Comparison of ENCODE assay signal across 26 mouse cellular contexts in genomic region chr14:18297441-18297840, GRCm38 (mm10). TPM values are rescaled to one million over a fixed set of nuclear protein-coding genes. Genes with fewer than 3 reads are reported as not detected.
DNase-seq lines count a peak whose midpoint lies in the region; ATAC-seq lines count a peak whose summit lies in the region.
"Had no signal": no experiment of that assay in that cellular context is flagged by ENCODE, and none has a peak within 500 bp of the region (broad histone marks: within the 10 kb centered on the region; RNA-seq: fewer than 3 reads in every experiment).

No protein-coding gene starts in this region.

- H3K36me3 ChIP-seq in hindbrain, embryonic 16.5 days (ENCODE audit: control insufficient read depth, insufficient read depth, low read length) = no peaks in the 10 kb centered on the region
- H3K36me3 ChIP-seq in hindbrain, embryonic 10.5 days = peaks cover 7% of the 10 kb centered on the region; the same call in 1 of the 2 replicates
- H3K36me3 ChIP-seq: forebrain, embryonic 12.5 days; forebrain, embryonic 15.5 days; hindbrain, embryonic 13.5 days had no signal

- H3K9ac ChIP-seq in hindbrain, embryonic 16.5 days (ENCODE audit: low read depth, low read length) = no peak overlapping the region
- H3K9ac ChIP-seq: embryonic facial prominence, embryonic 13.5 days; forebrain, embryonic 12.5 days; forebrain, embryonic 15.5 days; hindbrain, embryonic 13.5 days had no signal

- no peak overlapping the region for H3K27ac ChIP-seq in hindbrain, embryonic 16.5 days (ENCODE audit: low read depth, low read length)
- no peak overlapping the region for H3K27ac ChIP-seq in hindbrain, embryonic 10.5 days
- H3K27ac ChIP-seq: embryonic facial prominence, embryonic 10.5 days; embryonic facial prominence, embryonic 13.5 days; forebrain, embryonic 12.5 days; forebrain, embryonic 15.5 days; hindbrain, embryonic 13.5 days; hindbrain, postnatal 0 days had no signal

- H3K4me3 ChIP-seq in hindbrain, embryonic 16.5 days (ENCODE audit: low read length) = no peak overlapping the region
- H3K4me3 ChIP-seq in hindbrain, embryonic 10.5 days = no peak overlapping the region
- H3K4me3 ChIP-seq: embryonic facial prominence, embryonic 10.5 days; embryonic facial prominence, embryonic 13.5 days; erythroblast, embryonic 14.5 days; forebrain, embryonic 12.5 days; forebrain, embryonic 15.5 days; hindbrain, embryonic 13.5 days had no signal

- 0 out of 2 replicates have a peak, but pooled peaks have one; percentile 17 for ATAC-seq in hindbrain, embryonic 16.5 days
- ATAC-seq in common myeloid progenitor, adult 5-6 weeks (replicated peaks; ENCODE audit: low read depth, poor library complexity, severe bottlenecking) = peak; percentile 53
- peak; percentile 58 for ATAC-seq in megakaryocyte progenitor cell, adult 5-6 weeks (replicated peaks; ENCODE audit: poor library complexity)
- ATAC-seq: CD4-positive, CD25-positive, alpha-beta regulatory T cell, adult 4 months; forebrain, embryonic 15.5 days; hindbrain, postnatal 0 days; inflammation-experienced regulatory T-cells, adult 6 months; intestine, embryonic 16.5 days; Patski had no signal

- WGBS in hindbrain, embryonic 16.5 days = 89% methylated on average over 2 of the region's 2 CpGs
- 91% methylated on average over 2 of the region's 2 CpGs for WGBS in hindbrain, embryonic 10.5 days

- H3K4me1 ChIP-seq in hindbrain, embryonic 16.5 days (ENCODE audit: control insufficient read depth, insufficient read depth, low read depth, low read length) = no peaks in the 10 kb centered on the region; the same call in 1 of the 2 replicates
- no peaks in the 10 kb centered on the region for H3K4me1 ChIP-seq in hindbrain, embryonic 10.5 days (replicated peaks)
- H3K4me1 ChIP-seq: embryonic facial prominence, embryonic 10.5 days; forebrain, embryonic 12.5 days; forebrain, embryonic 15.5 days had no signal

- H3K9me3 ChIP-seq in hindbrain, embryonic 16.5 days (ENCODE audit: control insufficient read depth, low read length) = no peaks in the 10 kb centered on the region
- H3K9me3 ChIP-seq in hindbrain, embryonic 10.5 days = no peaks in the 10 kb centered on the region
- H3K9me3 ChIP-seq: embryonic facial prominence, embryonic 10.5 days; embryonic facial prominence, embryonic 13.5 days; forebrain, embryonic 12.5 days; forebrain, embryonic 15.5 days; hindbrain, embryonic 13.5 days had no signal

- H3K4me2 ChIP-seq in hindbrain, embryonic 16.5 days (ENCODE audit: low read length) = no peak overlapping the region
- H3K4me2 ChIP-seq: embryonic facial prominence, embryonic 13.5 days; forebrain, embryonic 12.5 days; forebrain, embryonic 15.5 days; heart, embryonic 11.5 days; hindbrain, embryonic 13.5 days had no signal

- DNase-seq in hindbrain, embryonic 10.5 days (ENCODE audit: low spot score) = no peak
- DNase-seq in yolk sac, embryonic 10.5 days (ENCODE audit: low spot score) = no peak
- no peak for DNase-seq in liver
- DNase-seq: adrenal gland, postnatal 10 days; adrenal gland, postnatal 36 days; cerebellum, adult 18-20 months; cerebellum, adult 9-10 months; cerebellum, postnatal 14 days; embryo, embryonic 11 days; gastrocnemius, postnatal 14 days; kidney, adult 18-20 months had no signal

- no peaks in the 10 kb centered on the region for H3K27me3 ChIP-seq in hindbrain, embryonic 16.5 days (replicated peaks; ENCODE audit: control insufficient read depth, insufficient read depth, low read length)
- H3K27me3 ChIP-seq in hindbrain, embryonic 10.5 days (ENCODE audit: insufficient read depth, poor library complexity, severe bottlenecking) = no peaks in the 10 kb centered on the region
- H3K27me3 ChIP-seq: embryonic facial prominence, embryonic 13.5 days; forebrain, embryonic 12.5 days; forebrain, embryonic 15.5 days; hindbrain, embryonic 13.5 days; Patski had no signal

RNA-seq across cellular contexts. Expression of gene Rpl15, which starts 26.2 kb away (rescaled TPM):
- 248 and 259 TPM in 2 replicates for polyA plus RNA-seq in hindbrain, embryonic 16.5 days (2015; fragmentation: Nextera tagmentation; extraction: Ambion mirVana)
- 390 and 457 TPM in 2 replicates for polyA plus RNA-seq in hindbrain, embryonic 10.5 days (2016; fragmentation: Nextera tagmentation; extraction: Ambion mirVana)
- 2,336 and 3,207 TPM in 2 replicates for total RNA-seq in common myeloid progenitor, adult 5-6 weeks (2017)
- total RNA-seq in megakaryocyte progenitor cell, adult 5-6 weeks (2015) = 2,531 and 2,532 TPM in 2 replicates
- 1,869 and 2,149 TPM in 2 replicates for total RNA-seq in megakaryocyte progenitor cell, adult 5-6 weeks (2017)

RNA-seq across cellular contexts. Expression of gene Nkiras1, which starts 26.5 kb away (rescaled TPM):
- polyA plus RNA-seq in hindbrain, embryonic 16.5 days (2015; fragmentation: Nextera tagmentation; extraction: Ambion mirVana) = 60.6 and 70.4 TPM in 2 replicates
- 11.4 and 15.0 TPM in 2 replicates for polyA plus RNA-seq in hindbrain, embryonic 10.5 days (2016; fragmentation: Nextera tagmentation; extraction: Ambion mirVana)
- total RNA-seq in common myeloid progenitor, adult 5-6 weeks (2017) = 5.1 and 6.8 TPM in 2 replicates
- 8.0 and 16.8 TPM in 2 replicates for total RNA-seq in megakaryocyte progenitor cell, adult 5-6 weeks (2015)
- total RNA-seq in megakaryocyte progenitor cell, adult 5-6 weeks (2017) = 8.6 and 9.5 TPM in 2 replicates

RNA-seq across cellular contexts. Expression of gene Ube2e1, which starts 34.2 kb away (rescaled TPM):
- 194 and 201 TPM in 2 replicates for polyA plus RNA-seq in hindbrain, embryonic 16.5 days (2015; fragmentation: Nextera tagmentation; extraction: Ambion mirVana)
- polyA plus RNA-seq in hindbrain, embryonic 10.5 days (2016; fragmentation: Nextera tagmentation; extraction: Ambion mirVana) = 160 and 166 TPM in 2 replicates
- 73.3 and 90.2 TPM in 2 replicates for total RNA-seq in common myeloid progenitor, adult 5-6 weeks (2017)
- total RNA-seq in megakaryocyte progenitor cell, adult 5-6 weeks (2015) = 123 and 134 TPM in 2 replicates
- total RNA-seq in megakaryocyte progenitor cell, adult 5-6 weeks (2017) = 69.4 and 82.0 TPM in 2 replicates

RNA-seq across cellular contexts. Expression of gene Nr1d2, which starts 58.5 kb away (rescaled TPM):
- 6.6 and 7.1 TPM in 2 replicates for polyA plus RNA-seq in hindbrain, embryonic 16.5 days (2015; fragmentation: Nextera tagmentation; extraction: Ambion mirVana)
- 3.4 TPM in 2 replicates for polyA plus RNA-seq in hindbrain, embryonic 10.5 days (2016; fragmentation: Nextera tagmentation; extraction: Ambion mirVana)
- 14.9 and 21.2 TPM in 2 replicates for total RNA-seq in common myeloid progenitor, adult 5-6 weeks (2017)
- 8.4 and 9.3 TPM in 2 replicates for total RNA-seq in megakaryocyte progenitor cell, adult 5-6 weeks (2015)
- total RNA-seq in megakaryocyte progenitor cell, adult 5-6 weeks (2017) = 6.5 and 10.3 TPM in 2 replicates
- polyA plus RNA-seq: erythroblast, embryonic 14.5 days had no signal
